Mouse (Mus musculus) bone marrow, adult 2 months (tissue): ENCODE results near the gene Rnasek.

ENCODE experiments used
- CTCF ChIP-seq: fragments of 200-500 bp; IDR thresholded peaks from 2 replicates; pipeline ENCODE4 v1.5.1; 2011; ENCODE audit warnings: low read length, control low read depth; ENCODE audit not compliant: control insufficient read depth, insufficient read depth
- POLR2A ChIP-seq: fragments of 200-500 bp; IDR thresholded peaks from 2 replicates; pipeline ENCODE4 v1.6.1; 2011; ENCODE audit warnings: low read depth, mild to moderate bottlenecking, control low read depth, low read length, borderline replicate concordance; ENCODE audit not compliant: control insufficient read depth

DNA sequence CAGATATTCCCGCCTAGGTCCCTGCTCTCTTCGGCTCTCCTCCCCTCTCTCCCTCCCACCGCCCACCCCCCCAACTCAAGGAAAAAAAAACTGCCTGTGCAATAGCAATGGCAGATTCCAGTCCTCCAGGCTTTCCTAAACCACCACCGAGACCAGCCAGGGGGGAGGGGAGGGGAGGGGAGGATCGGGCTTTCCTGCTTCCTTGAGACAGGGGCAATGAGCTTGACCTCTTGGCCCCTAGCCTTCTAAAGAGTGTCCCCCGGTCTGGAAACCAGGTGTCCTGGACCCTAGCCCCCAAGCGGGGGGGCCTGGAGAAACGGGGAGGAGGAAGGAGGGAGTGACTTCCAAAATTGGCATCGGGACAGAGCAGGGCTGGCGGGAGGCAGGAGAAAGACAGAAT, 7.1 kb downstream of the Rnasek start:
- TF ChIP-seq CTCF (no peak), POLR2A (no peak)
